Comparison of ENCODE assay signal across 21 mouse cellular contexts in genomic region chr10:34792099-34792498, GRCm38 (mm10).
DNase-seq lines count a peak whose midpoint lies in the region; ATAC-seq and TF ChIP-seq lines count a peak whose summit lies in the region.
"Had no signal": no experiment of that assay in that cellular context is flagged by ENCODE, and none has a peak within 500 bp of the region (broad histone marks: within the 10 kb centered on the region; RNA-seq: fewer than 3 reads in every experiment).

No protein-coding gene starts in this region.

- H3K9me3 ChIP-seq in kidney, embryonic 14.5 days (ENCODE audit: control insufficient read depth, low read length) = no peaks in the 10 kb centered on the region
- no peaks in the 10 kb centered on the region for H3K9me3 ChIP-seq in kidney, embryonic 15.5 days (replicated peaks)
- no peaks in the 10 kb centered on the region for H3K9me3 ChIP-seq in hindbrain, embryonic 15.5 days
- H3K9me3 ChIP-seq in midbrain, postnatal 0 days (ENCODE audit: low read length) = no peaks in the 10 kb centered on the region
- H3K9me3 ChIP-seq in forebrain, embryonic 14.5 days (replicated peaks; ENCODE audit: control insufficient read depth, low read length) = no peaks in the 10 kb centered on the region
- H3K9me3 ChIP-seq: forebrain, embryonic 13.5 days; intestine, embryonic 15.5 days; limb, embryonic 15.5 days; liver, embryonic 15.5 days; neural tube, embryonic 12.5 days had no signal

- no peaks in the 10 kb centered on the region for H3K36me3 ChIP-seq in kidney, embryonic 14.5 days (ENCODE audit: control insufficient read depth, insufficient read depth, low read length)
- no peaks in the 10 kb centered on the region for H3K36me3 ChIP-seq in kidney, embryonic 15.5 days
- H3K36me3 ChIP-seq in hindbrain, embryonic 15.5 days = no peaks in the 10 kb centered on the region
- no peaks in the 10 kb centered on the region for H3K36me3 ChIP-seq in midbrain, postnatal 0 days (ENCODE audit: insufficient read depth, low read length)
- no peaks in the 10 kb centered on the region for H3K36me3 ChIP-seq in forebrain, embryonic 14.5 days (ENCODE audit: control insufficient read depth, insufficient read depth, low read length)
- H3K36me3 ChIP-seq: intestine, embryonic 15.5 days; limb, embryonic 15.5 days; liver, embryonic 15.5 days; neural tube, embryonic 12.5 days had no signal

- H3K4me3 ChIP-seq in kidney, embryonic 14.5 days (ENCODE audit: low read length) = no peak overlapping the region
- no peak overlapping the region for H3K4me3 ChIP-seq in kidney, embryonic 15.5 days (replicated peaks)
- no peak overlapping the region for H3K4me3 ChIP-seq in hindbrain, embryonic 15.5 days
- no peak overlapping the region for H3K4me3 ChIP-seq in midbrain, postnatal 0 days (ENCODE audit: low read depth, low read length)
- no peak overlapping the region for H3K4me3 ChIP-seq in forebrain, embryonic 14.5 days (ENCODE audit: low read depth, low read length)
- H3K4me3 ChIP-seq: erythroblast, embryonic 14.5 days; forebrain, embryonic 13.5 days; heart, adult 2 months; intestine, embryonic 15.5 days; layer of hippocampus, adult 2 months; limb, embryonic 15.5 days; liver, embryonic 15.5 days; neural tube, embryonic 12.5 days had no signal

- H3K4me1 ChIP-seq in kidney, embryonic 14.5 days (ENCODE audit: control insufficient read depth, insufficient read depth, low read length) = no peaks in the 10 kb centered on the region
- H3K4me1 ChIP-seq in kidney, embryonic 15.5 days = no peaks in the 10 kb centered on the region
- H3K4me1 ChIP-seq in hindbrain, embryonic 15.5 days (replicated peaks) = no peaks in the 10 kb centered on the region
- H3K4me1 ChIP-seq in midbrain, postnatal 0 days (ENCODE audit: insufficient read depth, low read length) = no peaks in the 10 kb centered on the region
- no peaks in the 10 kb centered on the region for H3K4me1 ChIP-seq in forebrain, embryonic 14.5 days (ENCODE audit: control insufficient read depth, insufficient read depth, low read length)
- H3K4me1 ChIP-seq: forebrain, embryonic 13.5 days; intestine, embryonic 15.5 days; limb, embryonic 15.5 days; liver, embryonic 15.5 days; neural tube, embryonic 12.5 days had no signal

- no peak overlapping the region for H3K9ac ChIP-seq in kidney, embryonic 14.5 days (ENCODE audit: low read depth, low read length)
- H3K9ac ChIP-seq in kidney, embryonic 15.5 days = no peak overlapping the region
- no peak overlapping the region for H3K9ac ChIP-seq in hindbrain, embryonic 15.5 days
- H3K9ac ChIP-seq in midbrain, postnatal 0 days (replicated peaks; ENCODE audit: low read length, poor library complexity, severe bottlenecking) = no peak overlapping the region
- no peak overlapping the region for H3K9ac ChIP-seq in forebrain, embryonic 14.5 days (ENCODE audit: low read length)
- H3K9ac ChIP-seq: forebrain, embryonic 13.5 days; intestine, embryonic 15.5 days; limb, embryonic 15.5 days; liver, embryonic 15.5 days; neural tube, embryonic 12.5 days had no signal

- 49% methylated on average over 2 of the region's 2 CpGs for WGBS in kidney, embryonic 14.5 days
- WGBS in kidney, embryonic 15.5 days = 57% methylated on average over 2 of the region's 2 CpGs
- WGBS in hindbrain, embryonic 15.5 days = 50% methylated on average over 2 of the region's 2 CpGs
- 42% methylated on average over 2 of the region's 2 CpGs for WGBS in midbrain, postnatal 0 days
- 49% methylated on average over 2 of the region's 2 CpGs for WGBS in forebrain, embryonic 14.5 days

- no peak overlapping the region for H3K27ac ChIP-seq in kidney, embryonic 14.5 days (ENCODE audit: low read depth, low read length)
- no peak overlapping the region for H3K27ac ChIP-seq in kidney, embryonic 15.5 days
- H3K27ac ChIP-seq in hindbrain, embryonic 15.5 days (replicated peaks) = no peak overlapping the region
- no peak overlapping the region for H3K27ac ChIP-seq in midbrain, postnatal 0 days (ENCODE audit: low read depth, low read length)
- no peak overlapping the region for H3K27ac ChIP-seq in forebrain, embryonic 14.5 days (ENCODE audit: low read depth, low read length)
- H3K27ac ChIP-seq: forebrain, embryonic 13.5 days; heart, adult 2 months; intestine, embryonic 15.5 days; layer of hippocampus, adult 2 months; limb, embryonic 15.5 days; liver, embryonic 15.5 days; neural tube, embryonic 12.5 days had no signal

- no peak for TF ChIP-seq CTCF in midbrain, postnatal 0 days (IDR thresholded peaks at IDR 0.05)

- no peak overlapping the region for H3K4me2 ChIP-seq in kidney, embryonic 14.5 days (replicated peaks; ENCODE audit: low read depth, low read length)
- no peak overlapping the region for H3K4me2 ChIP-seq in kidney, embryonic 15.5 days
- no peak overlapping the region for H3K4me2 ChIP-seq in hindbrain, embryonic 15.5 days
- no peak overlapping the region for H3K4me2 ChIP-seq in midbrain, postnatal 0 days (ENCODE audit: low read depth, low read length, poor library complexity, severe bottlenecking)
- no peak overlapping the region for H3K4me2 ChIP-seq in forebrain, embryonic 14.5 days (ENCODE audit: low read length)
- H3K4me2 ChIP-seq: forebrain, embryonic 13.5 days; intestine, embryonic 15.5 days; limb, embryonic 15.5 days; liver, embryonic 15.5 days; neural tube, embryonic 12.5 days had no signal

- H3K27me3 ChIP-seq in kidney, embryonic 14.5 days (ENCODE audit: control insufficient read depth, insufficient read depth, low read length) = no peaks in the 10 kb centered on the region
- H3K27me3 ChIP-seq in kidney, embryonic 15.5 days = no peaks in the 10 kb centered on the region
- no peaks in the 10 kb centered on the region for H3K27me3 ChIP-seq in hindbrain, embryonic 15.5 days
- H3K27me3 ChIP-seq in midbrain, postnatal 0 days (ENCODE audit: insufficient read depth, low read length) = no peaks in the 10 kb centered on the region
- no peaks in the 10 kb centered on the region for H3K27me3 ChIP-seq in forebrain, embryonic 14.5 days (replicated peaks; ENCODE audit: control insufficient read depth, insufficient read depth, low read length)
- H3K27me3 ChIP-seq: forebrain, embryonic 13.5 days; intestine, embryonic 15.5 days; limb, embryonic 15.5 days; liver, embryonic 15.5 days; neural tube, embryonic 12.5 days had no signal

- peak; percentile 71; the same call in 1 of the 2 replicates for ATAC-seq in kidney, embryonic 14.5 days (ENCODE audit: low FRiP score, low TSS enrichment)
- ATAC-seq in kidney, embryonic 15.5 days (replicated peaks; ENCODE audit: low FRiP score) = no peak; the same call in 1 of the 2 replicates
- ATAC-seq in hindbrain, embryonic 15.5 days (ENCODE audit: low FRiP score, low read depth) = peak; percentile 61
- ATAC-seq in midbrain, postnatal 0 days (ENCODE audit: low FRiP score) = peak; percentile 72
- ATAC-seq in forebrain, embryonic 14.5 days = no peak
- ATAC-seq in granulocyte monocyte progenitor cell, adult 5-6 weeks (replicated peaks; ENCODE audit: poor library complexity, severe bottlenecking) = no peak
- ATAC-seq: forebrain, embryonic 13.5 days; intestine, embryonic 15.5 days had no signal

- DNase-seq in brain, adult 2 months (ENCODE audit: low read depth, low spot score) = peak; percentile 34
- peak; percentile 16 for DNase-seq in midbrain, postnatal 0 days (ENCODE audit: low spot score)
- no peak for DNase-seq in forebrain, embryonic 14.5 days (ENCODE audit: low spot score)
- DNase-seq: adrenal gland, adult 8-10 months; cerebellum, adult 11-12 months; gastrocnemius, postnatal 10 days; heart, adult 2 months; heart, postnatal 36 days; kidney, postnatal 14 days; layer of hippocampus, postnatal 36 days had no signal

Comparison
In these comparisons a context has a peak if more than half of its experiments do, and no peak if none do; other contexts are left out.
1. ATAC-seq: peak in kidney, embryonic 14.5 days (single experiment), hindbrain, embryonic 15.5 days (single experiment) and midbrain, postnatal 0 days (single experiment); none in kidney, embryonic 15.5 days (single experiment), forebrain, embryonic 14.5 days (single experiment) and granulocyte monocyte progenitor cell, adult 5-6 weeks (single experiment).